Mouse (Mus musculus) limb, embryonic 10.5 days (tissue): ENCODE measurements around the gene B230104I21Rik. TPM values are rescaled to one million over a fixed set of nuclear protein-coding genes. Genes with fewer than 3 reads are reported as not detected.

Source experiments
- DNase-seq: peaks from one replicate; pipeline ENCODE4 v3.0.0-alpha.2; 2017; ENCODE audit warnings: low spot score
- H3K27ac ChIP-seq: fragments of 300-500 bp; sonication (generic); 2 replicates; pipeline ENCODE4 v1.5.1; 2016; ENCODE audit warnings: mild to moderate bottlenecking
- H3K27me3 ChIP-seq: fragments of 300-500 bp; sonication (generic); 2 replicates; pipeline ENCODE4 v1.6.1; 2016; ENCODE audit warnings: low read depth, mild to moderate bottlenecking; ENCODE audit not compliant: poor library complexity, severe bottlenecking
- H3K36me3 ChIP-seq: fragments of 300-500 bp; sonication (generic); 2 replicates; pipeline ENCODE4 v1.6.1; 2016; ENCODE audit warnings: mild to moderate bottlenecking, moderate library complexity
- H3K4me1 ChIP-seq: fragments of 300-500 bp; sonication (generic); 2 replicates; pipeline ENCODE4 v1.6.1; 2016
- H3K4me3 ChIP-seq: fragments of 300-500 bp; sonication (generic); 2 replicates; pipeline ENCODE4 v1.5.1; 2016; ENCODE audit warnings: mild to moderate bottlenecking, moderate library complexity
- H3K9me3 ChIP-seq: fragments of 300-500 bp; sonication (generic); replicated peaks from 2 replicates; pipeline ENCODE4 v1.6.1; 2016; ENCODE audit warnings: mild to moderate bottlenecking
- WGBS: fragments of 180-500 bp; shearing (Covaris S2); methylation state at CpG from one replicate; pipeline ENCODE4 v1.1.7; 2016; 5-methylcytosine and 5-hydroxymethylcytosine counted together
- polyA plus RNA-seq: library from polyadenylated mRNA; unstranded; fragments of >200 nt; fragmentation: Nextera tagmentation; extraction: Ambion mirVana; gene quantifications from 2 replicates; pipeline ENCODE4 v1.2.1, GENCODE M21; 2016

B230104I21Rik gene
- polyA plus RNA-seq, 1 experiment from 2014 or later: not detected

GRCm38 (mm10) chr4:154358816-154359215 lies 22.9 kb downstream of the B230104I21Rik start:
- DNase-seq: no peak
- H3K4me1 ChIP-seq: peaks cover 45% of the 10 kb centered on the region
- no peaks in the 10 kb centered on the region for H3K9me3 ChIP-seq
- peaks cover 58% of the 10 kb centered on the region for H3K36me3 ChIP-seq
- H3K4me3 ChIP-seq: no peak overlapping the region
- no peaks in the 10 kb centered on the region for H3K27me3 ChIP-seq
- H3K27ac ChIP-seq: peak overlapping the region; percentile 72
- WGBS: 65% methylated on average over 11 of the region's 11 CpGs

GRCm38 (mm10) chr4:154359762-154360300 lies 23.9 kb downstream of the B230104I21Rik start:
- DNase-seq: no peak
- H3K4me3 ChIP-seq: no peak overlapping the region
- WGBS: 78% methylated on average over 9 of the region's 9 CpGs
- no peaks in the 10 kb centered on the region for H3K9me3 ChIP-seq
- H3K36me3 ChIP-seq: peaks cover 58% of the 10 kb centered on the region
- H3K27ac ChIP-seq: peak overlapping the region; percentile 72
- no peaks in the 10 kb centered on the region for H3K27me3 ChIP-seq
- peaks cover 46% of the 10 kb centered on the region for H3K4me1 ChIP-seq

- no peaks in the 10 kb centered on the region for H3K9me3 ChIP-seq
- no peaks in the 10 kb centered on the region for H3K27me3 ChIP-seq
- peak overlapping the region; percentile 72; the same call in 1 of the 2 replicates for H3K27ac ChIP-seq
- WGBS: 94% methylated on average over 6 of the region's 7 CpGs
- H3K36me3 ChIP-seq: peaks cover 58% of the 10 kb centered on the region
- no peak overlapping the region for H3K4me3 ChIP-seq
- DNase-seq: no peak
- peaks cover 47% of the 10 kb centered on the region for H3K4me1 ChIP-seq
These were observed 24.5 kb downstream of the B230104I21Rik start for GRCm38 (mm10) chr4:154360441-154360840.

GRCm38 (mm10) chr4:154360850-154361249 lies 24.9 kb downstream of the B230104I21Rik start:
- H3K27me3 ChIP-seq: no peaks in the 10 kb centered on the region
- no peak overlapping the region for H3K4me3 ChIP-seq
- peaks cover 58% of the 10 kb centered on the region for H3K36me3 ChIP-seq
- no peak for DNase-seq
- H3K9me3 ChIP-seq: no peaks in the 10 kb centered on the region
- no peak overlapping the region for H3K27ac ChIP-seq
- WGBS: 96% methylated on average over 3 of the region's 3 CpGs
- H3K4me1 ChIP-seq: peaks cover 51% of the 10 kb centered on the region

GRCm38 (mm10) chr4:154364752-154365151 lies 28.8 kb downstream of the B230104I21Rik start:
- H3K4me3 ChIP-seq: no peak overlapping the region
- H3K4me1 ChIP-seq: peaks cover 69% of the 10 kb centered on the region
- peaks cover 50% of the 10 kb centered on the region for H3K36me3 ChIP-seq
- H3K9me3 ChIP-seq: no peaks in the 10 kb centered on the region
- no peak for DNase-seq
- no peaks in the 10 kb centered on the region for H3K27me3 ChIP-seq
- H3K27ac ChIP-seq: 0 out of 2 replicates have a peak overlapping the region, but pooled peaks have one; percentile 57
- 92% methylated on average over 2 of the region's 2 CpGs for WGBS

- no peaks in the 10 kb centered on the region for H3K9me3 ChIP-seq
- H3K27ac ChIP-seq: peak overlapping the region; percentile 57; the same call in 1 of the 2 replicates
- H3K4me1 ChIP-seq: peaks cover 81% of the 10 kb centered on the region
- DNase-seq: no peak
- H3K36me3 ChIP-seq: peaks cover 47% of the 10 kb centered on the region
- no peaks in the 10 kb centered on the region for H3K27me3 ChIP-seq
- no peak overlapping the region for H3K4me3 ChIP-seq
- WGBS: 78% methylated on average over 6 of the region's 6 CpGs
These were observed 30.9 kb downstream of the B230104I21Rik start for GRCm38 (mm10) chr4:154366836-154367235.

- Histone ChIP-seq H3K36me3 (peaks cover 40% of the 10 kb centered on the region), H3K9me3 (no peaks in the 10 kb centered on the region), H3K27me3 (no peaks in the 10 kb centered on the region), H3K4me1 (peaks cover 85% of the 10 kb centered on the region), H3K27ac (peak overlapping the region; percentile 63), H3K4me3 (no peak overlapping the region)
- no peak for DNase-seq
- WGBS: 70% methylated on average over 5 of the region's 5 CpGs
These were observed 33.2 kb downstream of the B230104I21Rik start for GRCm38 (mm10) chr4:154369089-154369488.

GRCm38 (mm10) chr4:154370841-154371240 lies 34.9 kb downstream of the B230104I21Rik start:
- H3K9me3 ChIP-seq: no peaks in the 10 kb centered on the region
- H3K4me3 ChIP-seq: no peak overlapping the region
- H3K4me1 ChIP-seq: peaks cover 84% of the 10 kb centered on the region
- H3K27ac ChIP-seq: peak overlapping the region; percentile 90
- H3K27me3 ChIP-seq: no peaks in the 10 kb centered on the region
- DNase-seq: peak; percentile 69
- WGBS: 44% methylated on average over 8 of the region's 8 CpGs
- peaks cover 23% of the 10 kb centered on the region for H3K36me3 ChIP-seq

GRCm38 (mm10) chr4:154371542-154372247 lies 35.8 kb downstream of the B230104I21Rik start:
- peaks cover 17% of the 10 kb centered on the region for H3K36me3 ChIP-seq
- H3K4me1 ChIP-seq: peaks cover 84% of the 10 kb centered on the region
- no peak overlapping the region for H3K4me3 ChIP-seq
- H3K9me3 ChIP-seq: no peaks in the 10 kb centered on the region
- no peaks in the 10 kb centered on the region for H3K27me3 ChIP-seq
- DNase-seq: peak; percentile 85
- 28% methylated on average over 13 of the region's 13 CpGs for WGBS
- peak overlapping the region; percentile 90 for H3K27ac ChIP-seq

- H3K27ac ChIP-seq: peak overlapping the region; percentile 50; the same call in 1 of the 2 replicates
- no peak overlapping the region for H3K4me3 ChIP-seq
- 76% methylated on average over 10 of the region's 10 CpGs for WGBS
- H3K36me3 ChIP-seq: peaks cover 30% of the 10 kb centered on the region
- H3K27me3 ChIP-seq: no peaks in the 10 kb centered on the region
- H3K9me3 ChIP-seq: no peaks in the 10 kb centered on the region
- DNase-seq: no peak
- peaks cover 45% of the 10 kb centered on the region for H3K4me1 ChIP-seq
These were observed 40.2 kb downstream of the B230104I21Rik start for GRCm38 (mm10) chr4:154375939-154376625.

- Histone ChIP-seq H3K27ac (no peak overlapping the region), H3K4me1 (peaks cover 31% of the 10 kb centered on the region), H3K27me3 (no peaks in the 10 kb centered on the region), H3K36me3 (peaks cover 41% of the 10 kb centered on the region), H3K9me3 (no peaks in the 10 kb centered on the region), H3K4me3 (no peak overlapping the region)
- DNase-seq: no peak
- 99% methylated on average over 2 of the region's 2 CpGs for WGBS
These were observed 42.9 kb downstream of the B230104I21Rik start for GRCm38 (mm10) chr4:154378876-154379275.

GRCm38 (mm10) chr4:154385208-154385607 lies 49.3 kb downstream of the B230104I21Rik start:
- Histone ChIP-seq H3K4me3 (no peak overlapping the region), H3K27me3 (no peaks in the 10 kb centered on the region), H3K9me3 (no peaks in the 10 kb centered on the region), H3K27ac (peak overlapping the region; percentile 84), H3K4me1 (peaks cover 75% of the 10 kb centered on the region), H3K36me3 (peaks cover 12% of the 10 kb centered on the region)
- WGBS: 51% methylated on average over 8 of the region's 8 CpGs
- peak; percentile 57 for DNase-seq

GRCm38 (mm10) chr4:154385918-154386317 lies 50.0 kb downstream of the B230104I21Rik start:
- Histone ChIP-seq H3K27ac (peak overlapping the region; percentile 84), H3K27me3 (no peaks in the 10 kb centered on the region), H3K4me3 (no peak overlapping the region), H3K9me3 (no peaks in the 10 kb centered on the region), H3K4me1 (peaks cover 83% of the 10 kb centered on the region), H3K36me3 (peaks cover 11% of the 10 kb centered on the region)
- no peak for DNase-seq
- WGBS: 33% methylated on average over 2 of the region's 2 CpGs
